Mouse (Mus musculus) fibroblast of lung, adult 2 months (primary cell): ENCODE data around the gene Aip.
"Not testable (repeated sequence)": the region's sequence is repeated elsewhere in the genome, so short reads cannot be mapped to it uniquely, and the experiment has no call there.

Source experiments
- DNase-seq: peaks from one replicate; pipeline ENCODE4 v3.0.0-alpha.2; 2011; ENCODE audit warnings: low read depth

The Aip gene

DNA sequence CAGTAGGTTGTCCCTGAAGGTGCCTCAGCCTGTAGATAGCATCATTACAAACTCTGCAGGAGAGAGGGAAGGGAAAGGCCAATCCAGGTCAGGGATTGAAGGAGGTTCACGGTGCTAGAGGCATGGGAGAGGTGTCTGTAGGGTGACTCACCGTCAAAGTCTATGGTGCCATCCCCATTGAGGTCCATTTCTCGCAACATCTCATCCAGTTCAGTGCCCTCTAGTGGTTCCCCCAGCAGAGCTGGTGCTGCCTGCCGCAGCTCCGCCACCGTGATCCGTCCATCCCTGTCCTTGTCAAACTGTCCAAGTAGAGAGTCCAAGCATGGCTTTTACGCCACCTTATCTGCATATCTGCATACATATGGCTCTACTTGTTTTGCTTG, 10.3 kb upstream of the Aip start:
- not testable (repeated sequence) for DNase-seq

DNA sequence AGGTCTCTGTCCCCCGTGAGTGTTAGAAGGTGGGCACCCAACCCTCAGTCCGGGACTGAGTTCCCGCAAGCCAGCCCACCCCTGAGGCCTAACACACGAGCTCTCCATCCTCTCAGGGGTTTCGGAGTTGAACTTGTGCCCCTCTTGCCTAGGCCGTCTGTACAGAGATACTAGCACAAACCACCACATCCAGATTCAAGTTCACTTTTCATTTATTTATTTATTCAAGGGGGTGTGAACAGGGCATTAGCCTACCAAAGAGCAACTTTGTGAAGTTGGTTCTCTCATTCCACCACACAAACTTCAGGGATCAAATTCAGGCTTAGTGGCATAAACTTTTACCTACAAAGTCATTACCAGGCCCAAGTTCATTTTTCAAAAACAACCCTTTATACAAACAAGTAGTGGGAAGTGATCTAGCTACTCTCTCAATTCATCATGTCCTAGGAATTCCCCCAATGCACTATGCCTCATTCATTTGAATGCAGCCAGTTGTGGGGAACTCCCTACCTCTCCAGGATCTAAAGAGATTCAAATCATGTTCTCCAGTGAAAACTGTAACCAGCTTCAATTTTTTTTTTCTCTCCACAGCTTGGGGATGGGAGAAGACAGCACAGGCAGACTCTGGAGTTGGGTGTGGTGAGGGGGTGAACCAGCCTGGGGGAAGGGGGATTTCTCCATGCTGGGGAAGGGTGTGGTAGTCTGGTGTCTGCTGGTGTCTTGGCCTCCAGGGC, 9.7 kb upstream of the Aip start:
- not testable (repeated sequence) for DNase-seq

DNA sequence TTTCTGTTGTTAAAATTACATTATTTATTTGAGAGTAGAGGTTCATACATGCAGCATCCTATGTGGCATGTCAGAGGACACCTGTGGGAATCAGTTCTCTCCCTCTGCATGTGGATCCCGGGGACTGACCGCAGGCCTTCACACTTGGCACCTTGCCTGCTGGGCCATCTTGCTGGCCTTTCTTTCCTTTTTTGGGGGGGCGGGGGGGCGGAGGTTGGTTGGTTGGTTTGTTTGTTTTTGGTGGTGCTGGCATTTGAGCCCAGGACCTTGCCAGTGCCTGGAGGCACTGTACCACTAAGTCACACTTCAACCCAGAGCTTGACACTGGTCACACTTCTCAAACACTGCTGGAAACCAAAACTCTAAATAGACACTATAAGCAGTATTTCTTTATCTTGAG, 8.7 kb upstream of the Aip start:
- DNase-seq: no peak

DNA sequence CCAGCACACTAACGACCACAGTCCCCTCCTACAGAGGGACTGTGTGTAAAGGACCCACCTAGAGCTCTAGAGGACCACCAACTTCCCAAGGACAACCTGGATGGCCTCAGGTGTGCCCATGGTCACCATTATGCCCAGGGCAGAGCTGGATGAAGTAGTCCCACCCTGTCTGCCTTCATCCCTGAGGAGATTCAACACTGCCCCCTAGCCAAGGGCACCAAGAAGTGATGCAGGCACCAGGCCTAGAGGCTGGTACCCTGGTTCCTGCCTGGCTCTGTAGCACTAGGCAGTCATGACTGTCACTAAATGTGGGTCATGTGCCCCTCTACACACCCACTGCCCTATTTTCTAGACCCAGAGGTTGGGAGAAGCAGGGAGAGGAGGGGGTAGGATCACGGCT, 6.1 kb upstream of the Aip start:
- no peak for DNase-seq

DNA sequence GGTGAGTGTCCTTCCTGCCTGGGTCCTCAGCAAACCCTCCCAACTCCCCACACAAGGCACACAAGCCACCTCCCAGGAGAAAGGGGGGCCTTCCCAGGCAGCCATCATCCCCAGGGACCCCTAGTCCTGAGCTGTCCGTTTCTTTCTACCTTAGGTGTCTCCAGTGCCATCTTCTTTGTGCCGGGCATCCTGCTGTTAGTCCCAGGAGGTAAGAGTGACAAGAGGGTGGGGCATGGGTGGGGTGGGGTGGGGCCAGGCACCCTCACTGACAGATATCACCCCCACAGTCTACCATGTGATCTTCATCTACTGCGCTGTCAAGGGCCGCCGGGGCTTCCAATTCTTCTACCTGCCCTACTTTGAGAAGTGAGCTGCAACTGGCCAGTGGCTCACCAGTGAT, 5.4 kb upstream of the Aip start:
- DNase-seq: no peak

DNA sequence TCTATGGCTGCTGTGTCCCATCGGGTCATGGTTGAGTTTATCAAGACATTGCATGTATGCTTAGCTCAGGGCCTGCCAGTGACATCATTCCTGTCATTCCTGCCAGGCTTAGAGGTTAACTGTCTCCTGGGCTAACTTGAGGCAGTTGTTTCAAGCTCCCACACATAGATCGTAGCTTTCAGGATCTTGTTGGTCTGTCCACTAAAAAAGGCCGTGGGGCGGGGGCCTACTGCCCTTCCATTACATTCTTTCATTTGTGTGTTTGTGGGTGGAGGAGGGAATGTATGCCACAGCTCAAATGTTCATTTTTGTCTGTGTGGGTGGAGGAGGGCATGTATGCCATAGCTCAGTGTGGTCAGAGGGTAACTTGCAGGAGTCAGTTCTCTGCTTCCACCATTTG, 4.4 kb upstream of the Aip start:
- DNase-seq: no peak

DNA sequence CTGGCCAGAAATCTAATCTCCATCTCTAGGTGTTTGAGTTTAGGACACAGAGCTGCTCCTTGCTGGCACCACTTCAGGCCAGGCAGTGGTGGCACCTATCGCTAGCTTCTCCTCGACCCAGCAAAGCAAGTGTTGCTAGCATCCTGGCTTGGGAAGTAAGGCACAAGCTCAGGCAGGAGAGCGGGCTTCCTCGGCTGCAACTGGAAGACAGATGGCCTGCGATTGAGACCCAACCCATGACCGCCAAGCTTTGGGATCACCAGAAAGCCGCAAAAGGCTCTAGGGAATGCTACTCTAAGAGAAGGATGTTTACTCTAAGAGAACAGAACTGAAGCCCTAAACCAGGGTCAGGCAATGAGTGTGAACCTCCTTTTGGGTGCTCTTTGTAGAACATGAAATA, 3.8 kb upstream of the Aip start:
- DNase-seq: no peak

DNA sequence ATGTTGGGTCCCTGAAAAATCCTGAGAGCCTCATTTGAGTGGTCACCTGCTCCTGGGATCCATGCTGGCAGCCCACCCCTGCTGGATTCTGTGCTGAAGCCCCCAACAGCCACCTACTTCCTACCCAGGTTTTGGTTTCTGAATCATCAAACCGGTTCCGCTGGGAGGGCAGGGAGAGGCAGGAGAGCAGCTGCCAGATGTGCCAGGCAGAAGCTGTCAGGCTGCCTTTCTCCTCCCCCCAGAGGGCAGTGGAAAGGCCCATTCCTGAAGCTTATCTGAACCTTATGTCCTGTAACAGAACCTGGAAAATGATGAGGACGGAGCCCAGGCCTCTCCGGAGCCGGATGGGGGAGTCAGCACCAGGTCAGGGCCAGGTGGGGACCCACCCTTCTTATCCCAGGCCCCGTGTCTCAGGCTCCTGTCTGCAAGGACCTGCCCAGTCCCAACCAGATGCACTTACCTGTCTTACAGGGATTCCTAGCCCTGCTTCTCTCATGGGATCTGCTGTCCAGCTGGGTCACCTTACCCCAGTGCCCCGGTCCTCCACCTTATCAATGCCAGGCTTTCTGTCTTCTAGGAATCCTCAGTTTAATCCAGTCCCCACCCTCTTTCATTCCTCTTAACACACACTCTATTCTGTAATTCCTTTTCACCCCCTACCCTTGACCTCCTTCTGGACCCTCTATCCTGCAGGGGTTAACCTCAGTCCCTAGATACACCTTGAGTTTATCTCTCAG, 1.3 kb upstream of the Aip start:
- no peak for DNase-seq

DNA sequence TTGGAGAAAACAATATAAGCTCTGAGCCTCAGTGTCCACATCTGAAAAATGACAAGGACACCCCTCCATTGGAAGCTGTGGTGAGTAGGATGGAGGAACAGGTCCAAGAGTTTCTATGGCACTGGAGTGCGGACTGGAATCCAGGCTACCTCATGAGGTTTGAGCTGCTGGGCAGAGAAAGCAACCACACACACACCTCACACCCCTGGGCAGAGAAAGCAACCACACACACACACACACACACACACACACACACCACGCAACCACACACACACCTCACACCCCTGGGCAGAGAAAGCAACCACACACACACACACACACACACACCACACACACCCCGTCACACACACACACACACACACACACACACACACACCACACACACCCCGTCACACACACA, 390 bp downstream of the Aip start:
- DNase-seq: not testable (repeated sequence)

DNA sequence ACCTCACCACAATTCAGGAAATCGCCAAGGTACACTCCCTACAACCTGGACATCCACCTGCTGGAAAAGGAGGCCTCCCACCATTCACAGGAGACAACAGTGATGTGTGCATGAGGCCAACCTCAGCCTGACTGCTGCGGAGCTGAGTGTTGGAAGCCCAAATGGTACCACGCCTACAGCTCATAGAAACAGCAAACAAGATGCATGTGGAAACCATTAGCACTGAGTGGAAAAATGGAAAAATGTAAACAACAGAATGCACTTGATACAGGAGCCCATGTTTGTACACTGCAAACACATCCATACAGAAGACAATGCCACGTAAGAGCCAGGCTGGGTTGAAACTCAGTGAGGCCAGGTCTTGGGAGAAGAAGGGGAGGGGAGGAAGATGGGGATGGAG, 1.2 kb downstream of the Aip start:
- DNase-seq: no peak

DNA sequence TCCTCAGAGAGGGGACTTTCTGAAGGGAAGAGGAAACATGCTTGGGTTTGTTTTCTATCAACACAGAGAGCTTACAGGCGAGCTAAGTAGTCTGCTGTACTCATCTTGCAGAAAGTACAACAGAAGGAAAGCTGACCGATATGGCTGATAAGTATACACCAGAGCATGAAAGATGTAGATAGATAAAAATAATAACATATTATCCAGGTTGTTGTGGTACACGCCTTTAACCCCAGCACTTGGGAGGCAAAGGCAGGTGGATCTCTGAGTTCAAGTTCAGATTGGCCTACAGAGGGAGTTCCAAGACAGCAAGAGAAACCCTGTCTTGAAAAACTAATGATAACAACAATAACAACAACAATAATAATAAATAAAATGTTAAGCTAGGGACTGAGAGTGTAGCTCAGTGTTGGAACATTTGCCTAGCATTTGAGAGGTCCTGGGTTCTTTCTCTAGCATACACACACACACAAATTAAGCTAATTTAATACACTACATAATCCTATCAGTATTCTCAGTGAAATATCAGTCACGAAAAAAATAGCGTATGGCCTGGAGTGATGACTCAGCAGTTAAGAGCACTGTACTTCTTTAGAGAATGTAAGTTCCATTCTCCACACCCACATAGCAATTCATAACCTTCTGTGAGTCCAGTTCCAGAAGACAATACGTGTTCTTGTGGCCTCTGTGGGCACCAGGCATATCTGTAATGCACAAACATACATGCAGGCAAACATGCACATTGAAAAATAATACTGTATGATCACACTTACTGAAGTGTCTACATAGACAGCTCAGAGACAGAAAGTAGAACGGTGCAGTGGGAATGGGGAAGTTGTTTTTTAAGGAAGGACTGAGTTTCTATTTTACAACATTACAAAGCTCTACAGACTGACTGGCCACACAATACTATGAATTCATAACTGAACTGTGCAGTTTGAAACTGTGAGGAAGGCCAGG, 3.0 kb downstream of the Aip start:
- no peak for DNase-seq

DNA sequence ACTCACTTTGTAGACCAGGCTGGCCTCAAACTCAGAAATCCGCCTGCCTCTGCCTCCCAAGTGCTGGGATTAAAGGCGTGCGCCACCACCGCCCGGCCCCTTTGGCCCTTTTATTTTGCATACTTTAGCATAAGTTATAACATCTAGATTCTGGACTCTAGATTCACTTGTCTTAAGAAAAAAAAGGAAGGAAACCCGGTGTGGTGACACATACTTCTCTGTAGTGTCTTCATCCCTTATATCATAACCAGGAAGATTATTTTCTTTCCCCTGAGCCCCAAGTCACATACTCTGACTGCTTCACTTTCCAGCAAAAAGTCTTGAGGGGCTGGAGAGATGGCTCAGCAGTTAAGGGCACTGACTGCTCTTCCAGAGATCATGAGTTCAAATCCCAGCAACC, 3.8 kb downstream of the Aip start:
- DNase-seq: not testable (repeated sequence)

DNA sequence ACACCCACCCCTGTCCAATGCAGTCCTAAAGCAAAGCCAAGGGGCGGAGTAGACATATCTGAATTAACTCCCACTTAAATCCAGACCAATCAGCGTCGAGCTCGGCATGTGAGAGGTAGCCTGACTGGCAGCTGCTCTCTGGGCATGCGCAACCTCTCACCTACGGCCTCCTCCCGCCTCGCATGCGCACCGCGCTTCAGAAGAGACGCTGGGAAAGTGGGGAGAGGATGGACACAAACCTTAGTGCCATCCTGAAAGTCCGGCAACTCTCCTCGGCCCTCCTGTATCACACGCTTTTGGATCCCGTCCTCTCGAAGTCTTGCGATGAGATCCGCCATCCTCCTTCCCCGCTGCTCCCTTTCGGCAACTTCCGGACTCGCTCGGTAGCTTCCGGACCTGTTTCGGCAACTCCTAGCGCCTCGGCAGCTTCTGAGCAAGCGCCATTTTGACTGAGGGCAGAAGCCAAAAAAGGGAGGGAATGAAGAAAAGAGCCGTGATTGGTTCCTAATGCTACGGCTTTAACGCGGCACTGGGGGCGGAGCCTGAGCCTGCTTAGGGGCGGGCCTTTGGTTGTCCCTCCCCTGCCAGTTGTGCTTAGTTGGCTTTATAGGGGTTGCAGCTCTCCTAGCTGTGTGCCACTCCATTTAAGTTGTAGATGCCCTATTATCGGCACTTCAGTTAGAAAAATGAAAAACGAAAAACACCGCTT, 4.4 kb downstream of the Aip start:
- peak; percentile 99 for DNase-seq

DNA sequence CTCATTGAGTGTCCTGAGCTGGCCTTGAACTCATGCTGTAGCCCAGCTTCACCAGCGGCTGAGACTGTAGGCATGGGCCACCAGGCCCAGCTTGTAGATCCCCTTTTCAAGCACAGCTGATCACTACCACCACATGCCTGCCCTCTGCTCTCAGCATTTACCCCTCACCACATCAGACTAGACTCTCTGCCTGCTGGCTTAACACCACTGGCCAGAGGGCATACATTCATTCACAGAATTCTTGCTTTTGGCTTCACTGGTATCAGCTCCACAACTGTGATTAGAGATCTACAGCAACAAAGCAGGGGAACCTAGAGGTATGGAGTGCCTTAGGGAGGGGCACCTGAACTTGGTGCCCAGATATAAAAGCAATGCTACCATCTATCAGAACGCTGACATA, 5.2 kb downstream of the Aip start:
- DNase-seq: no peak

DNA sequence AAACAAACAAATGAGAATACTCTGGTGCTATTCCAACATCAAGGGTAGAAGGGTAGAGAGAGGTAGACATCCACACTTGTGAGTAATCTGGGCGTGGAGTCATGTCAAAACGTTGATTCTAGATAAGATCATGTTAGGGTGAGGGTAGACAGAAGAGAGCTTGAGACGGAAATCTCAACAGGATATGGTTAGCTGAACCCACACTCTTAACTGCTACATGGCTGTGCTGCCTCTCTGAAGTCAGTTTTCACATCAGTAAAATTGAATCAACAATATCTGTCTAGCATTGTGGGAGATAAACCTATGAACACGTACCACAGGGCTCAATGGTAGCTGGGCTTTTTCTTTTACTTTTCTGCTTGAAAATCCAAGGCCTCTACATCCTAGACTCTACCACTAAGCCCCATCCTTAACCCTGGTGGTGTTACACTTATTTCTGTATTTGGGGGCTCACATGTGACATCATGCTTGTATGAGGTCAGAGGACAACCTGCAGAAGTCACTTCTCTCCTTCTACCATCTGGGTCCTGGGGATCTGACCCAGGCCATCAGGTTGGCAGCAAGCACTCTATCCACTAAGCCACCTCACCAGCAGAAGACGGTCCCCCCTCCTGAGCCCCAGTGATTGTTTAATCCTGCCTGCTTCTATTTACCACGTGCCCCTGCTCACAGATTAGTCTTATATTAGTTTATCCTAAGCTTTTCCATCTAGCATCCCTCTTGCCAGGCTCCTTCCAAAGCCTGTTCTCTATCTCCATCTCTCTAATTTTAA, 5.8 kb downstream of the Aip start:
- DNase-seq: no peak

DNA sequence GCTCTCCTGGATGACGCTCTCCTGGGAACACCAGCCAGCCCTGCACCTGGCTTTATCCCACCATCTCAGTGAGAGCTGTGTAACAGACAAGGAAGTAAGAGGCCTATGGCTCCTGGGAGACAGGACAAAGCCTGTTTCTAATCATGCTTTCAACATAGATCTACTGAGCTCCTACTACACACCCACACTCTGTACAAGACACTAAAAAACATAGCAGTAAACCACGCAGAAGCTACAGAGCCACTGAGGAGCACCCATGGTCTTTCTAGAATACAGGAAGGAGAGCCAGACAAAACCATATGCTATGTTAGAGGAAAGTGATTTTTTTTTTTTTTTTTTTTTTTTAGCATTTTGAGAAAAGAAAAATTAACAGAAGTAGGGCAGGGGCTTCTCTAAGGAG, 7.3 kb downstream of the Aip start:
- no peak for DNase-seq

DNA sequence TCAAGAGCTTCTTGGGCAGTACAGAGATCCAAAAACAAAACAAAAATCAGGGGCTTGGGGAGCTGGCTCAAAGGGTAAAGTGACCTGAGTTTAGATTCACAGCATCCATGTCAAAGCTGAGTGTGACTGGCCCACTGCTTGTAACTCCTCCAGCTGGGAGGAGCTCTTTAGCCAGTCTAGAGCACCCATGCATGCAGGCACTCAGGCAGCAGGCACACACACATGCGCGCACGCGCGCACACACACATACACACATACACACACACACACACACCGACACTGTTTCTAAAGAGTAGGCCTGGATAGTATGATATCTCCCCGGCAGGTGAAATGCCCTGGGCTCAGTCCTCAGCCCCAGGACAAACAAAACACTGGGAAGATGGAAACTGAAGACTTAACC, 8.7 kb downstream of the Aip start:
- no peak for DNase-seq

DNA sequence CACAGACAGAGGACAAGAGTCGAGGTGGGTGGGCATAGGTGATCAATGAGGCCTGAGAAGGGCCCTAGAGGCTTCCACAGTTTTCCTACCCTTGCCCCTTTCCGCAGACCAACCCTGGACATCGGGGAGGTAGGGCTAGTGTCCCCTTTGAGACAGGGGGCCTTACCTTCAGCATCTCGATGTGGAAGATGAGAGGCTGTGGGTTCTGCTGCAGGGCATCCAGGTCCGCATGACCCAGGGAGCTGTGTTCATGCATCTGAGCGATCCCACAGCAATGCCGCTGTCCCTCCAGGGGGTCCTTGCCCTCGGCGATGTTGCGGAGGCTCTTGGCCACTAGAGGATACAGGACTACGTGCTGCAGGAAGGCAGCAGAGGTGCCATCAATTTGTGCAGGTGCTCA, 9.8 kb downstream of the Aip start:
- DNase-seq: no peak

DNA sequence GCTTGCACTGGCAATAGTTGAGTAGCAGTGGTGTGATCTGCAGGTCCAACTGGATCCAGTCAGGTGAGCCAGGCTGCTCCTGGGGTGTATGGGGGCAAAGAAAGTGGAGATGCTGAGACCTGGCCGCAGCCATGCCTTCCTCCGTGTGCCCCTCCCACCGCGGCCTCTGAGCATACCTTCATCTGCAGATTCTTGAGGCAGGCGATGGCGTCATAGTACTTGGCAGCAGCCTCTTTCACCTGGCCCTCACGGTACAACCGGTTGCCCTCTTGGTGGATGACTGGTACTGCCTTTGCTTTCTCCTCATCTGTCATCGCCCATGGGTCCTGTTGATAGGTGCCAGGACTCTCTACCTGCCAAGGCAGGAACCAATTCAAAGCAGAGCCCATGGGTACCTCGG, 10.5 kb downstream of the Aip start:
- DNase-seq: no peak

DNA sequence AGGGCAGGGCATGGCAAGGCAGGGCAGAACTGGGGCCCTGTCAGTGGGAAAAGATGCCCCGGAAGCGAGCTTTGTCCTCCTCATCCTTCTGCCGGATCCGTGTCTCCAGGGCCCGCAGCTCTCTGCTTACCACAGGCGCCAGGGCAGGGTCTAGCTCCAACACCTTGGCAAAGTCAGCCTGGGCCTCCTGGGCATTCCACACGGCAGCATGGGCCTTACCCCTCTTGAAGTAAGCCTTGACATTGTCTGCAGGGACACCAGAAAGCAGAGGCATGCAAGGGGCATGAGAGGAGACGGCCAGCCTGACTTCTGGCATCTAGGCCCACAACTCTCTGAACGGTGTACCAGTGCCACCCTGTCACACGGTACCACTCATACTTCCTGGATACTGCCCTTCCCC, 11.1 kb downstream of the Aip start:
- DNase-seq: no peak

DNA sequence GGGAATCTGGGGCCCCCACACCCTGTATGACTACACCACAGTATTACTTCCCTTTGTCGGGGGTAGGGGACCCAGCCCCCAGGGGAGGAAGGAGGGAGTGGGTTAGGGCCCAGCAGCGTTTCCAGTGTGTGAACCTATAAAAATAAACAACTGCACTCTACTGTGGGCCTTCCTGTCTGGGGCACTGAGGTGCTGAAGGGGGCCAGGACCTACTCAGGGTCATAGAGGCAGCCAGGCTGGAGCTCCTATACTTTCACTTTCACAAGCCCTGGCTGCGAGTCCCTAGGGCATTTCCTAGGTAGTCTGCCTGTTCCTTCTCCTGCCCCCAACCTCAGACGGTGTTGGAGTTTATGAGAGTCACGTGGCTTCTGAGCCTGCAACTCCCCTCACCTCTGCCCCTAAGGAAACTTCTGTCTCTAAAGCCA, 11.8 kb downstream of the Aip start:
- no peak for DNase-seq
